Mouse (Mus musculus) liver, embryonic 15.5 days (tissue): ENCODE results near the gene Pnpla2. TPM values are rescaled to one million over a fixed set of nuclear protein-coding genes. Genes with fewer than 3 reads are reported as not detected.

ENCODE experiments used
- ATAC-seq: fragments of 200-750 bp; cut with Nextera tagmentation; 2 replicates; pipeline ENCODE4 v1.8.0; 2017; ENCODE audit warnings: moderate number of reproducible peaks, mild to moderate bottlenecking, moderate library complexity; ENCODE audit not compliant: insufficient read depth
- H3K27ac ChIP-seq: fragments of 300-500 bp; sonication (generic); replicated peaks from 2 replicates; pipeline ENCODE4 v1.5.1; 2015; ENCODE audit warnings: mild to moderate bottlenecking, inconsistent platforms
- H3K27me3 ChIP-seq: fragments of 300-500 bp; sonication (generic); 2 replicates; pipeline ENCODE4 v1.6.1; 2015; ENCODE audit warnings: mild to moderate bottlenecking, inconsistent platforms
- H3K36me3 ChIP-seq: fragments of 300-500 bp; sonication (generic); replicated peaks from 2 replicates; pipeline ENCODE4 v1.6.1; 2015; ENCODE audit warnings: moderate library complexity, mild to moderate bottlenecking, inconsistent platforms
- H3K4me1 ChIP-seq: fragments of 300-500 bp; sonication (generic); replicated peaks from 2 replicates; pipeline ENCODE4 v1.6.1; 2015; ENCODE audit warnings: inconsistent platforms
- H3K4me2 ChIP-seq: fragments of 300-500 bp; sonication (generic); 2 replicates; pipeline ENCODE4 v1.6.1; 2015; ENCODE audit warnings: moderate library complexity, mild to moderate bottlenecking, inconsistent platforms
- H3K4me3 ChIP-seq: fragments of 300-500 bp; sonication (generic); replicated peaks from 2 replicates; pipeline ENCODE4 v1.5.1; 2015; ENCODE audit warnings: mild to moderate bottlenecking, inconsistent platforms
- H3K9ac ChIP-seq: fragments of 300-500 bp; sonication (generic); 2 replicates; pipeline ENCODE4 v1.6.1; 2015; ENCODE audit warnings: moderate library complexity, mild to moderate bottlenecking, inconsistent platforms
- H3K9me3 ChIP-seq: fragments of 300-500 bp; sonication (generic); replicated peaks from 2 replicates; pipeline ENCODE4 v1.6.1; 2016; ENCODE audit warnings: inconsistent platforms
- whole genome bisulfite sequencing: fragments of 180-500 bp; shearing (Covaris S2); methylation state at CpG from one replicate; pipeline ENCODE4 v1.1.7; 2015; ENCODE audit warnings: mixed read lengths; ENCODE audit not compliant: insufficient replicate concordance; 5-methylcytosine and 5-hydroxymethylcytosine counted together
- polyA plus RNA-seq: library from polyadenylated mRNA; unstranded; fragments of >200 nt; fragmentation: Nextera tagmentation; extraction: Ambion mirVana; gene quantifications from 2 replicates; pipeline ENCODE4 v1.2.1, GENCODE M21; 2015

Pnpla2 gene
- polyA plus RNA-seq, 1 experiment from 2014 or later = 15.3 TPM

DNA sequence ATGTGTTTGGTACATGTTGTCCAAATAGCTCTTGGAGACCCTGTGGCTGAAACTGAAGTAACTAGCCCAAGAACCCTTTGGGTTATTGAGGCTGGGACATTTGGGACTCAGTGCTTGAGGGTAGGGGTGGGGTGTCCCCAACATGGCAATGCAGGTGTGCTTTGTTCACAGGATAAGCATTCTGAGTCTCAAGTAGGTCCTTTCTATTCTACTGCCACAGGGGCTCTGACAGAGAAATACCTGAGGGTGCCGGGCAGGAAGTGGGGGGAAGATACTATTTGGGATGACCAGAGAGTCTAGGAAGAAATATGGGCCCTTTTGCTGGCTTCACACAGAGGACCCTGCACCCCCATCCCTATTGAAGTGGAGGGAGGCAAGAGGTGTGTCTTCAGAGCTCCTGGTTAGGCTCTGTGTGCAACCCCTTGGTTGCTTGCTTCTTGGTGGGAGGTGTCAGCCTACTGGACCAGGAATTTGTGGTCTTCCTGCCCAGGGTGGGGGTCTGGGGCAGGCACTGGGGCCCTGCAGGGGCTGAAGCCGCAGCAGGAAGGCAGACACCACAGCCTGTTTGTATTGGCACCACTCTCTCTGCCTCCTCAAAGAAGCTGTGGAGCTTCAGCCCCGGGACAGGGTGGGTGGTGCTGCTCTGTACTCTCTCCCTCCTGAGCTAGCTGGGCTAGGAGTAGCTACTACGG, 22.7 kb downstream of the Pnpla2 start:
- H3K4me1 ChIP-seq = peaks cover 77% of the 10 kb centered on the region
- peak overlapping the region; percentile 91 for H3K27ac ChIP-seq
- H3K4me3 ChIP-seq = no peak overlapping the region
- H3K9ac ChIP-seq = no peak overlapping the region
- H3K27me3 ChIP-seq = peaks cover 25% of the 10 kb centered on the region
- 14% methylated on average over 4 of the region's 4 CpGs for WGBS
- H3K9me3 ChIP-seq = no peaks in the 10 kb centered on the region
- peak overlapping the region; percentile 99 for H3K4me2 ChIP-seq
- ATAC-seq = no peak
- peaks cover 6% of the 10 kb centered on the region for H3K36me3 ChIP-seq

DNA sequence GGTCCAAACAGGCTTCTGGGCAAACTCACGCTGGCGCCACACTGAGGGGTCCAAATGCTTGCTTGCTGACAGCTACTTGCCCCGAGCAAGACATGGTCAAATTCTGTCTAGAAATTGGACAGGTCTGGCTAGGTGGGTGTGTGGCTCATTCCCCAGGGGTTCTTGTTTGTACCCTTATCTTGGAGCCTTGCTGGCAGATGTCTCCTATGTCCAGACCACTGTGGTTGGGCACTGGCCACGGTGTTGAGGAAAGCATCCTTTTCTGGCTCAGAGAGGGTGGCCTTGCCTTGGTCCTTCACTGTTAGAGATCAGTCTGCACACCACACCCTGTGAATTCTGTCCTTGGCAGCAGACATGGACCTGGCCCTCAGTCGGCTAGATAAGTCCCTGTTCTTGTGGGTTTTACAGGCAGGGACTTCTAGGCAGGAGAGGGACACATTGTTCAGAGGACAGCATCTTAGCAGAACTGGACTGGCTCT, 23.3 kb downstream of the Pnpla2 start:
- Histone ChIP-seq H3K4me3 (no peak overlapping the region), H3K27me3 (peaks cover 31% of the 10 kb centered on the region), H3K4me1 (peaks cover 75% of the 10 kb centered on the region), H3K36me3 (0 out of 2 replicates have a peak, but pooled peaks cover 2% of the 10 kb centered on the region), H3K9me3 (no peaks in the 10 kb centered on the region), H3K4me2 (peak overlapping the region; percentile 99; the same call in 1 of the 2 replicates), H3K9ac (no peak overlapping the region), H3K27ac (peak overlapping the region; percentile 91; the same call in 1 of the 2 replicates)
- 12% methylated on average over 5 of the region's 5 CpGs for WGBS
- ATAC-seq = no peak

DNA sequence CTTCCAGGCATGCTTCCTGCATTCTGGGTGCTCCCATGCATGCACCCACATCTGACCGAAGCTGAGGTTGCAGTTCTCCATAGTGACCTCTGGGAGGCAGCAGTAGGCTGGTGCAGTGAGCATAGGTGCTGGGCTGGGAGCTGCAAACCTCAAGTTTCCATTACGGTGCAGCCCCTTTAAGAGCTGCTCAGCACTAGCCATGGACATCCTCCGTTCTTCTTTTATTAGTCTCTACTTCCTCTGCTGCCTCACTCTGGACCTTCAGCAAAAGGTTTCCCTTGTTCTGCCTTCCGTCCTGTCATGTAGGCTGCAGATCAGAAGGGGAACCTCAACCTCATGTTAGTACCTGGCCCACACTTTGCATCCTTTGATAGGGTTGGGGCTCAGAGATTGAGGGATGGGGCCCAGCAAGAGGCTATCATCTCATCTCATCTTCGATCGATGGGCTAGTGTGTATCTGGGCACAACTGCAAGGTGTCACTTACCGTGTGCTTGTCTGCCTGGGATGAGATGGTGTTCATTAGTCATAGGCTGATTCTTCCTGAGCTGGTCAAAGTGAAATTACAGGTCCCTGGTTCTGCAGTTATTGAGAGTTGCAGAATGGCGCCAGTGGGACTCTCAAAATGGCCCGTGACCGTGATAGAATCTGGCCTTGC, 26.0 kb downstream of the Pnpla2 start:
- peak; percentile 33 for ATAC-seq
- Histone ChIP-seq H3K4me2 (peak overlapping the region; percentile 76), H3K4me3 (no peak overlapping the region), H3K27me3 (peaks cover 40% of the 10 kb centered on the region), H3K4me1 (peaks cover 53% of the 10 kb centered on the region), H3K36me3 (no peaks in the 10 kb centered on the region), H3K27ac (no peak overlapping the region), H3K9me3 (no peaks in the 10 kb centered on the region), H3K9ac (no peak overlapping the region; the same call in 1 of the 2 replicates)
- WGBS = 8% methylated on average over 10 of the region's 10 CpGs

DNA sequence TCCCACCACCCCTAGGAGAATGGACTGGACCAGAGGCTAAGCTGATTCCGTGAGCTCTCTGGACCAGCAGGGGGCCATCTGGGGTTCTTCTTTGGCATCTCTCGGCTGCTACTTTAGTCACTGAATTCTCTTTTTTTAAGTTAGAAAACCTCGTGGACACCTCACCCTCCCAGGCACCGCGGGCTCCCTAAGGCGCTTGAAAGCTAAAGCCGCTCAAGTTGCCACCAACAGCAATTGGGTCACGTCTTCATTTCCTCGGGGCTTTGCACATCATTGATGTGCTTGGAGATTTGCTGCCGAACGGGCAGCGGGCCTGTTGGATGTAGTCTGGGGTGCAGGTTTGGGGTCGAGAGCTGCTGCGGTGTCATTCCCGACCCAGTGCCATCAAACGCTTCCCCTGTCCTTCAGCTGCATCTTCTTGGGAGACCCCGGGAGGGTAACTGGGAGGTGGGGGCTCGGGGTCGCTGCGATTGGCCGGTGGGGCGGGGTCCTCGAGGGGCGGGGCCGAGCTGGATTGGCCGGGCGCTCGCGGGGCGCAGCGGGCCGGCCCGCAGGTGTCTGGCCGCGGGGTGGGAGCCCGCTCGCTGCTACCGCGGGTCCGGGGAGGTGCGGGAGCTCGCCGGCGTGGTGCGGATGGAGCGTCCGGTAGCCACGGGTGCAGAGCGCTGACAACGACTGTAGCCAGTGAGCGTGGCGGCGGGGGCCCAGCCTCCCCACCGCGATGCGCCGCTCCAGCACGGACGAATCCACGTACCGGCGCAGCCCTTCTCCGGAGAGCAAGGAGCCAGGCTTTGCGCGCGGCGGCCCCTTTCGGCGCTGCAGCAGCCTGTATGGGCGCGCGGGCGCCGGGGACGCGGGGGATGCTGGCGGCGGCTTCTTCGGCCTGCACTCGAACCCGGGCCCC, 26.8 kb downstream of the Pnpla2 start:
- Histone ChIP-seq H3K27ac (no peak overlapping the region), H3K9ac (peak overlapping the region; percentile 27; the same call in 1 of the 2 replicates), H3K36me3 (no peaks in the 10 kb centered on the region), H3K27me3 (peaks cover 40% of the 10 kb centered on the region), H3K9me3 (no peaks in the 10 kb centered on the region), H3K4me3 (peak overlapping the region; percentile 52), H3K4me1 (peaks cover 46% of the 10 kb centered on the region), H3K4me2 (peak overlapping the region; percentile 76)
- no peak for ATAC-seq
- WGBS = 2% methylated on average over 81 of the region's 81 CpGs

DNA sequence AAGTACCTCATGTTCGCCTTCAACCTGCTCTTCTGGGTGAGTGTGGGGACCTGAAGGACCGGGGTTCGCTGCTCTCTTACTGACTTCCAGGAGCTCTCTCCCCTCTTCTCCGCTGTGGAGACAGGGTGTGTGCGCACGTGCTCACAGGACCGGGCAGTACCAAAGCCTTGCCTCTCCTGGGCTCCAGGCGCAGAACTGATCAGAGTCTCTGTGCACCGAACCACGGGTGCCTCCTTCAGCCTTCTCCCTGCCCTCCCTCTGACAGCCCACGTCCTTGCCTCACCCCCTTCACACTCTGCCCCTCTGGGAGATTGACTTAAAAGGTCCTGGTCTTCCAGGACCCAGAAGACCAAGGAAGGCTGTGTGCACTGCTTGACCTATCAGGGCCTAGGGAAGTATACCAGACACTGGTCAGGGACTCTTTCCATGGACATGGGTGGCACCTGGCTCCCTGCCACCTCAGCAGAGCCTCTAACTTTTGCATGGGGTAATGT, 27.6 kb downstream of the Pnpla2 start:
- Histone ChIP-seq H3K4me2 (peak overlapping the region; percentile 76), H3K4me1 (peaks cover 40% of the 10 kb centered on the region), H3K27me3 (peaks cover 40% of the 10 kb centered on the region), H3K27ac (no peak overlapping the region), H3K9ac (no peak overlapping the region), H3K9me3 (no peaks in the 10 kb centered on the region), H3K4me3 (peak overlapping the region; percentile 52), H3K36me3 (no peaks in the 10 kb centered on the region)
- no peak for ATAC-seq
- 49% methylated on average over 11 of the region's 11 CpGs for whole genome bisulfite sequencing

DNA sequence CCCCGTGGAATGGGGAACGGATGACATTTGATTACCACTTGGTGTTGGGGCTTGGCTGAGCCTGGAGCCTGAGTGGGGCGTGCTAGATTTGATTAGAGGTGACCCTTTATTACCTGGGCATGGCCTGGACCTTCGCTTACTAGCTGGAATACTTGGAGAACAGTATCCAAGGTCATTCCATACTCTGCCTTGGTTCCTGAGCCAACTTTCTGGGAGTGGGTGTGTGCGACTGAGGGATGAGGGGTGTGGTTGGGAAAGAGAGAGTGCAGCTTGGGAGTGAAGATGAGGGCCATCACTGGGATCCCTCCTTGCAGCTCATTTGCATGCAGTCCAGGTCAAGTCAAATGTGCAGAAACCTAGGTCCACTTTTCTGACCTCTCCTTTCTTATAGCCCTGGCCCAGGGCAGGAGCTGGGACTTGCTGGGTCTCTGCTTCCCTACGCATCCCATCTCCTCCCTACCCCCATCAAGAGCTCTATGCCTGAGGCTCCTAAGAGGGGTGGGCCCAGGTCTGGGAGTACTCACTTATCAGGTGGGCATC, 28.2 kb downstream of the Pnpla2 start:
- Histone ChIP-seq H3K27ac (no peak overlapping the region), H3K36me3 (no peaks in the 10 kb centered on the region), H3K4me2 (no peak overlapping the region), H3K4me1 (peaks cover 34% of the 10 kb centered on the region), H3K9me3 (no peaks in the 10 kb centered on the region), H3K9ac (no peak overlapping the region), H3K4me3 (no peak overlapping the region), H3K27me3 (peaks cover 40% of the 10 kb centered on the region)
- WGBS = 76% methylated on average over 6 of the region's 6 CpGs
- no peak for ATAC-seq

DNA sequence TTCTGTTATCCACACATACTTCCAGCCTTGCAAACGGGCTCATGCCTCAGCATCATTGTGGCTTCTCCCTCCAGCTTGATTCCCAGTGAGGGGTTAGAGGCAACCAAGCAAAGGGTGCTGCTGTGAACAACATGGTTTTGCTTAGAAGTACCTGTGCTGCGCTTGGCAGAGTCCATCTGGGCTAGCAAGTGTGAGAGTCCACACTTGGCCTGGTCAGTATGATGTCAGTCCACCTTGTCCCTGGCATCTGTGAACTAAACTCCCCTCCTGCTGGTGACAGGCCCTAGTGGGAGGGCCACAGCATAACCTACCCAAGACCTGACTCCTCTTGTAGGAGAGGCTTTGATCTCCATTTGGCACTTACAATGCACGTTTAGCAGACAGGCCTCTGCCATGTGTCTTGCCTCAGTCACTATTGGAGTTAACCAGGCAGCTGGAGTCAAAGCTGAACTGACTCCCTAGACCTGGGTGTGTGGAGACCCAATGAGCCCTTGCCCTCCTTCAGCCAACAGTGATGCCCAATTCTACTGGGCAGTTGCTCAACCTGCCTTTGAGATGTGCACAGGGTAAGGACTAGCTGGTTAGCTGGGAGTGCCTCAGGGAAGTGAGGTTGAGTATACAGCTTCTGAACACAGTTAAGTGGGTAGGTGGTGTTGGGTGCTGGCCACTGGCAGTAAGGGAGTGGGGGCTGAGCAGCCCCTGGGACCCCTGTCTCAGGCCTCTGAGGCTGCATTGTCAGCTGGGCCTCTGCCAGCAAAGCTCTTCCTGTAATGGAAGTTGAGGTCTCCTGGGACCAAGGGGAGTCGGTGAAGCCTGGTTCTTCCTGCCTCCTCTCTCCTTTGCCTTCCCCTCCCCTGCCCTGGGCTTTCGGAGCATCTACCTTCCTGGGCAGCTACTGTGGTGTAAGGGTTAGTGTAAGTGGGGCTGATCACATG, 29.5 kb downstream of the Pnpla2 start:
- Histone ChIP-seq H3K9me3 (no peaks in the 10 kb centered on the region), H3K36me3 (no peaks in the 10 kb centered on the region), H3K4me1 (peaks cover 29% of the 10 kb centered on the region), H3K9ac (no peak overlapping the region), H3K4me2 (no peak overlapping the region), H3K27me3 (peaks cover 40% of the 10 kb centered on the region), H3K4me3 (no peak overlapping the region), H3K27ac (no peak overlapping the region)
- WGBS = 69% methylated on average over 5 of the region's 5 CpGs
- ATAC-seq = no peak

DNA sequence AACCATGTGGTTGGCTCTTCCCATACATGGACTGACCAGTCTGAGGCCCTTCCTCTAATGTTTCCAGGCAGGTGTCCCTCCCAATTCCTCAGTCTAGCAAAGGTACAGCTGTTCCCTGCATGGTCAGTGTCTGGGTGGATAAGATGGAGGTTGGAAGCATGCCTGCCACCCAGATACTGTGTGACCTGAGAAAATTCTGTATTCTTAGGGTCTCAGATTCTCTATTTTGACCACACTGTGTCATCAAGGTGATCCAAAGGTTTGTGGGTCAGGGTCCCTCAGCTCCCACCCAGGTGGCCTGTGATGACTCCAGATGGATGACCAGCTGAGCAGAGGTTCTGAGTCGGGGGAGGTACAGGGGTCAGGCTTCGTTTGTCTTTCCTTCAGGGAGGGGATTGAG, 30.2 kb downstream of the Pnpla2 start:
- ATAC-seq = no peak
- Histone ChIP-seq H3K36me3 (no peaks in the 10 kb centered on the region), H3K4me2 (no peak overlapping the region), H3K4me1 (peaks cover 28% of the 10 kb centered on the region), H3K4me3 (no peak overlapping the region), H3K27me3 (peaks cover 40% of the 10 kb centered on the region), H3K27ac (no peak overlapping the region), H3K9me3 (no peaks in the 10 kb centered on the region), H3K9ac (no peak overlapping the region)
- WGBS = 50% methylated on average over 2 of the region's 2 CpGs

DNA sequence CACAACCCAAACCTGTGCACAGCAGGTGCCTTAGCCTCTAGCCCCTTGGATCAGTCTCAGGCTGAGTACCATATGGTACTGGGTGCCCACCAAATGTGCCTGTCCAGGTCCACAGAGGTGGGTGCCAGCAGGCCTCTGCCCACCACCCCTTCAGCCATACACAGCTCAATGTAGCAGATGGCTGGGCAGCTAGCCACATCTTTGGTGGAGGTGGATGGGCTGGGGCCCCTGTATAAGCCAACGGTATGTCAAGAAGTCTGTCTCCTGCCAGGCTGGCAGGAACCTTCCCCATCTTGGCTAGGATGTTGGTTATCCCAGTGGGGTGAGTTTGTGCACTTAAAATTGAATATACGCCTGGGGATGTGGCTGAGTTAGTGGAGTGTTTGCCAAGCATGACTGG, 30.6 kb downstream of the Pnpla2 start:
- Histone ChIP-seq H3K9ac (no peak overlapping the region), H3K27ac (no peak overlapping the region), H3K36me3 (no peaks in the 10 kb centered on the region), H3K4me2 (no peak overlapping the region), H3K4me1 (peaks cover 24% of the 10 kb centered on the region), H3K9me3 (no peaks in the 10 kb centered on the region), H3K4me3 (no peak overlapping the region), H3K27me3 (peaks cover 36% of the 10 kb centered on the region)
- WGBS = 77% methylated on average over 2 of the region's 2 CpGs
- no peak for ATAC-seq

DNA sequence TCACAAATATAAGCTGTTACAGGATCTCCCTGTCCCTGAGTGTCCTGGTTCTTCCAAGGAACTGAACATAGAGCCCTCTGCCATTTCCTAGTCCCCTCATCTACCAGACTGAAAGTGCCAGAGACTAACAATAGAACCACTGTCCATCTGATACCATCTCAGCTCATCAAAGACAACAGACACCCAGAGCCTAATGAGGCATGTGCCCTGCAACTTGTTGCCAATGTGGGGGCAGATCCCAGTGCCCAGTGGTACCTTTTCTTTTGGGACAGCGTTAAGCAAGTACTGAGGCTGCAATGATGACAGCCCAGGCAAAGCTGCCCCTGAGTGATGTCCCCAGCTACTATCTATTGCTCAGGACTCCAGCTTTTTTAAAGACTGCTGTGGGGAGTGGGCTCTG, 31.2 kb downstream of the Pnpla2 start:
- no peaks in the 10 kb centered on the region for H3K36me3 ChIP-seq
- peaks cover 18% of the 10 kb centered on the region for H3K4me1 ChIP-seq
- H3K4me3 ChIP-seq = no peak overlapping the region
- no peak for ATAC-seq
- H3K9ac ChIP-seq = no peak overlapping the region
- no peak overlapping the region for H3K4me2 ChIP-seq
- H3K9me3 ChIP-seq = no peaks in the 10 kb centered on the region
- H3K27ac ChIP-seq = no peak overlapping the region
- peaks cover 30% of the 10 kb centered on the region for H3K27me3 ChIP-seq
- 85% methylated on average over 1 of the region's 1 CpGs for WGBS
